Mouse (Mus musculus) forebrain, embryonic 11.5 days (tissue): ENCODE measurements around the gene Gm20716. TPM values are rescaled to one million over a fixed set of nuclear protein-coding genes. Genes with fewer than 3 reads are reported as not detected.

Experiments used
- ATAC-seq: fragments of 200-750 bp; cut with Nextera tagmentation; replicated peaks from 2 replicates; pipeline ENCODE4 v1.8.0; 2017; ENCODE audit warnings: moderate TSS enrichment; ENCODE audit not compliant: low FRiP score
- DNase-seq: peaks from one replicate; pipeline ENCODE4 v3.0.0-alpha.2; 2017; ENCODE audit warnings: low spot score
- H3K27ac ChIP-seq: fragments of 300-500 bp; sonication (generic); 2 replicates; pipeline ENCODE4 v1.5.1; 2014; ENCODE audit warnings: low read depth, low read length
- H3K27me3 ChIP-seq: fragments of 300-500 bp; sonication (generic); 2 replicates; pipeline ENCODE4 v1.6.1; 2014; ENCODE audit warnings: mild to moderate bottlenecking, low read length, mixed read lengths; ENCODE audit not compliant: control insufficient read depth, insufficient read depth
- H3K36me3 ChIP-seq: fragments of 300-500 bp; sonication (generic); 2 replicates; pipeline ENCODE4 v1.6.1; 2014; ENCODE audit warnings: mild to moderate bottlenecking, low read length, moderate library complexity, mixed read lengths; ENCODE audit not compliant: control insufficient read depth, insufficient read depth
- H3K4me1 ChIP-seq: fragments of 300-500 bp; sonication (generic); replicated peaks from 2 replicates; pipeline ENCODE4 v1.6.1; 2014; ENCODE audit warnings: low read length, mixed read lengths; ENCODE audit not compliant: control insufficient read depth, insufficient read depth
- H3K4me2 ChIP-seq: fragments of 300-500 bp; sonication (generic); 2 replicates; pipeline ENCODE4 v1.6.1; 2014; ENCODE audit warnings: low read depth, mild to moderate bottlenecking, low read length, moderate library complexity, mixed read lengths; ENCODE audit not compliant: severe bottlenecking
- H3K4me3 ChIP-seq: fragments of 300-500 bp; sonication (generic); 2 replicates; pipeline ENCODE4 v1.5.1; 2014; ENCODE audit warnings: low read depth, low read length
- H3K9ac ChIP-seq: fragments of 300-500 bp; sonication (generic); 2 replicates; pipeline ENCODE4 v1.6.1; 2014; ENCODE audit warnings: low read length
- H3K9me3 ChIP-seq: fragments of 300-500 bp; sonication (generic); 2 replicates; pipeline ENCODE4 v1.6.1; 2016; ENCODE audit warnings: low read length, mixed read lengths; ENCODE audit not compliant: control insufficient read depth
- WGBS: fragments of 180-500 bp; shearing (Covaris S2); extraction: QIAGEN DNeasy Blood & Tissue Kit; methylation state at CpG from one replicate; pipeline ENCODE4 v1.1.7; 2014; 5-methylcytosine and 5-hydroxymethylcytosine counted together
- polyA plus RNA-seq: library from polyadenylated mRNA; unstranded; fragments of >200 nt; fragmentation: Nextera tagmentation; extraction: Ambion mirVana; gene quantifications from 2 replicates; pipeline ENCODE4 v1.2.1, GENCODE M21; 2014

Gm20716 gene
- polyA plus RNA-seq, 1 experiment from 2014 or later = 30.3 TPM

DNA sequence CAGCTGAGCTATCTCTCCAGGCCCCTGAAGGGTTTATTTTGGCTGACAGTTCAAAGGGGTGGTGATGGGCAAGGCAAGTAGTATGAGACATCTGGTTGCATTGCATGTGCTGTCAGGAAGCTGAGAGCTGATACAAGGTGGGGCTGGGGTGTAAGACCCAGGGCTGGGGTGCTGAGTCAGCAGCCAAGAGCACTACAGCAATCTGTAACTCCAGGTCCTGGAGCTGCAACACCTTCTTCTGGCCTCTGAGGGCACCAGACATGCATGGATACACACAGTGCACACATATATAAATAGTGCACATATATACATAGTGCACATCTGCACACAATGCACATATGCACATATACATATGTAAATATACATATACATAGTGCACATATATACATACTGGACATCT lies 12.7 kb upstream of the Gm20716 start:
- Histone ChIP-seq H3K27ac (no peak overlapping the region), H3K4me3 (no peak overlapping the region), H3K27me3 (no peaks in the 10 kb centered on the region), H3K9me3 (no peaks in the 10 kb centered on the region), H3K36me3 (no peaks in the 10 kb centered on the region), H3K4me2 (no peak overlapping the region), H3K4me1 (no peaks in the 10 kb centered on the region), H3K9ac (no peak overlapping the region)
- DNase-seq = no peak
- no peak for ATAC-seq

DNA sequence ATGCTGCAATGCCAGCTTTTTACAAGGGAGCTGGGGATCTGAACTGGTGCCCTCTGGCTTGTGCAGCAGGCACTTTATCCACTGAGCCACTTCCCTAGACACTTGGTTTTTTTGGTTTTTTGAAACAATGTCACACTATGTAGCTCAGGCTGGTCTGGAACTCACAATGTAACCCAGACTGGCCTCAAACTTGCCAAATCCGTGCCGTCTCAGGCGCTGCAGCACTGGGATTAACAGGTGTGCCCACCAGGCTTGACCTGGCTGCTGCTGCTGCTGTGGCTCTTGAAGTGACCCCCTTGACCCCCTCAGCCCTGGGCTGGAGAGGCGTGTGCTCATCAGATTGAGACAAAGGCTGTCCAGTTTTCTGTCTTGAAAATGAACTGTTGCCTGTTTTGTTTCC lies 8.2 kb upstream of the Gm20716 start:
- Histone ChIP-seq H3K4me2 (no peak overlapping the region), H3K9ac (no peak overlapping the region), H3K4me1 (no peaks in the 10 kb centered on the region), H3K27ac (no peak overlapping the region), H3K36me3 (no peaks in the 10 kb centered on the region), H3K9me3 (no peaks in the 10 kb centered on the region), H3K27me3 (no peaks in the 10 kb centered on the region), H3K4me3 (no peak overlapping the region)
- DNase-seq (no peak), ATAC-seq (no peak)
- WGBS = 81% methylated on average over 4 of the region's 4 CpGs

DNA sequence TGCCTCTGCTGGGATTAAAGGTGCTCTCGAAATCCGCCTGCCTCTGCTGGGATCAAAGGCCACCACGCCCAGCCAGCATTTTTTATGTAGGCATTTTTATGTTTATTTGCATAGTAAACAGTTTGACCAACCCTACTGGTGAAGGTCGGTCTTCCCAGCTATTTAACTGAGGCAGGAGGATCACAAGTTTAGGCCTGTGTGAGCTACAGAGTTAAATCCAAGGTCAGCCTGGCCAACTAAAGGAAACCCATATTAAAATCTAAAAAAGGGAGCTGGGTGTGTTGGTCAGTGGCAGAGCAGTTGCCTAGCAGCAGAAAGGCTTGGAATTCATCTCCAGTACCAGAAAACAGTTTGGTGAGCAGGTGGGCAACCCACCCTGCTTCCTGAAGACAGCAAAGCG lies 3.1 kb upstream of the Gm20716 start:
- no peak for ATAC-seq
- Histone ChIP-seq H3K4me2 (no peak overlapping the region), H3K9me3 (no peaks in the 10 kb centered on the region), H3K36me3 (no peaks in the 10 kb centered on the region), H3K4me1 (peaks cover 13% of the 10 kb centered on the region), H3K27ac (no peak overlapping the region), H3K4me3 (no peak overlapping the region), H3K27me3 (no peaks in the 10 kb centered on the region), H3K9ac (no peak overlapping the region)
- 92% methylated on average over 5 of the region's 5 CpGs for whole genome bisulfite sequencing
- no peak for DNase-seq

DNA sequence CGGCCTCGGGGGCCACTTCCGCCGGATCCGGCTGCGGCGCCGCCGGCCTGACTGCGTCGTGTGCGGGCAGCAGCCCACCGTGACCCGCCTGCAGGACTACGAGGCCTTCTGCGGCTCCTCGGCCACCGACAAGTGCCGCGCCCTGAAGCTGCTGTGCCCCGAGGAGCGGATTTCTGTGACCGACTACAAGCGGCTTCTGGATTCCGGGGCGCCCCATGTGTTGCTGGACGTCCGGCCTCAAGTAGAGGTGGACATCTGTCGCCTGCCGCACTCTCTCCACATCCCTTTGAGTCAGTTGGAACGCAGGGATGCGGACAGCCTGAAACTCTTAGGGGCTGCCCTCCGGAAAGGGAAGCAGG lies 1.3 kb upstream of the Gm20716 start:
- Histone ChIP-seq H3K4me3 (peak overlapping the region; percentile 100), H3K4me2 (peak overlapping the region; percentile 97), H3K9me3 (no peaks in the 10 kb centered on the region), H3K9ac (peak overlapping the region; percentile 73), H3K27me3 (no peaks in the 10 kb centered on the region), H3K27ac (no peak overlapping the region), H3K36me3 (no peaks in the 10 kb centered on the region; the same call in 1 of the 2 replicates), H3K4me1 (peaks cover 13% of the 10 kb centered on the region)
- WGBS = 71% methylated on average over 33 of the region's 33 CpGs
- ATAC-seq = no peak
- DNase-seq = no peak

DNA sequence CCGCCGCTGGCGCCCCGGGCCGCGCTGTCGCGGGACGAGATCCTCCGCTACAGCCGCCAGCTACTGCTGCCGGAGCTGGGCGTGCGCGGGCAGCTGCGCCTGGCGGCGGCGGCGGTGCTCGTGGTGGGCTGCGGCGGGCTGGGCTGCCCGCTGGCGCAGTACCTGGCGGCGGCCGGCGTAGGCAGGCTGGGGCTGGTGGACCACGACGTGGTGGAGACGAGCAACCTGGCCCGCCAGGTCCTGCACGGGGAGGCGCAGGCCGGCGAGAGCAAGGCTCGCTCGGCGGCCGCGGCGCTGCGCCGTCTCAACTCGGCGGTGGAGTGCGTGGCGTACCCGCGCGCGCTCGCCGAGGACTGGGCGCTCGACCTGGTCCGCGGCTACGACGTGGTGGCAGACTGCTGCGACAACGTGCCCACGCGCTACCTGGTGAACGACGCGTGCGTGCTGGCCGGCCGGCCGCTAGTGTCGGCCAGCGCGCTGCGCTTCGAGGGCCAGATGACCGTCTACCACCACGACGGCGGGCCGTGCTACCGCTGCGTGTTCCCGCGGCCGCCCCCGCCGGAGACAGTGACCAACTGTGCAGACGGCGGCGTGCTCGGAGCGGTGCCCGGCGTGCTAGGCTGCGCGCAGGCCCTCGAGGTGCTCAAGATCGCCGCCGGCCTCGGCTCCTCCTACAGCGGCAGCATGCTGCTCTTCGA lies 758 bp upstream of the Gm20716 start:
- no peaks in the 10 kb centered on the region; the same call in 1 of the 2 replicates for H3K36me3 ChIP-seq

DNA sequence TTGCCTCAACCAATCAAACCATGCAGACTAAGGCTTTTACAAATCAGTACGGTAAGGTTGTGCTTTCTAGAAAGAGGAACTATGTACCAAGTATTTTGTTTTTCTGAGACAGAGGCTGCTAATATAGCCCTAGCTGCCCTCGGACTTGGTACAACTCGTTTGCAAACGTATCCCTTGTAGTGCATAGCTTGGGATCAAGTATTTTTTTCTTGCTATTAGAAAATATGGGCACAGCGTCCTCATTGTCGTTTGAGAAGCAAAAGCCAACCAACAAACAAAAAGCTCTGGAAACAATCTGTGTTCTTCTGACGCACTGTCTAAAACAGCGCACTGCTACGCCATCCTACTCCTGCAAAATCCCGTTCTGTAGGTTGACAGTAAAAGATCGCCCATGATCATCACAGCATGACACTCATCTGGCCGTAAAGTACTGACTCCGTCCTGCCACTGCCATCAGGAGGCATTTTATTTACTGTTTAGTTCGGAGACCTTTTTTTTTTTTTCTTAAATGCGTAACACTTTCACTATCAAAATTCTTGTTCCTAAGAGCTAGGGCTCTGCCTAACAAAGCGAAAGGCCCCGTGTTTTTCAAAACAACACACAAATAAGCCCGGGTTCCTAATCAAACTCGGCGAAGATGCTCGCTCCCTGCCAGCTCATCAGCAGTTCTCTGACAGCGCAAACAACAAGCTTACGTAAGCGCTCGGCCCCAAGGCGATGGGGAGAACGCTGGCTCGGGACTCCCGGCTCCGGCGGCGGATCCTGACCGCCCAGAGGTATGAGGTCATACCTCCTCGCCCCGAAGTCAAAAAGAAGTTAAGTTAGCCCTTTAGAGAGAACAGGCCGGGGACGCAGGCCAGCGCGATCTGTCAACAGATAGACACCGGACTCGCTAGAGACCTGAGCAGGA lies 793 bp downstream of the Gm20716 start:
- no peaks in the 10 kb centered on the region; the same call in 1 of the 2 replicates for H3K36me3 ChIP-seq
- no peaks in the 10 kb centered on the region for H3K27me3 ChIP-seq
- H3K4me1 ChIP-seq = peaks cover 13% of the 10 kb centered on the region
- H3K27ac ChIP-seq = no peak overlapping the region
- peak overlapping the region; percentile 97 for H3K4me2 ChIP-seq
- ATAC-seq (peak; percentile 35), DNase-seq (no peak)
- 22% methylated on average over 41 of the region's 41 CpGs for WGBS
- H3K4me3 ChIP-seq = peak overlapping the region; percentile 100
- H3K9me3 ChIP-seq = no peaks in the 10 kb centered on the region
- peak overlapping the region; percentile 73 for H3K9ac ChIP-seq

More for the DNA sequence above, 758 bp upstream of the Gm20716 start:
- no peaks in the 10 kb centered on the region for H3K27me3 ChIP-seq
- H3K27ac ChIP-seq = 0 out of 2 replicates have a peak overlapping the region, but pooled peaks have one; percentile 85
- ATAC-seq (peak; percentile 57), DNase-seq (peak; percentile 61)
- WGBS = 3% methylated on average over 75 of the region's 105 CpGs
- H3K9ac ChIP-seq = peak overlapping the region; percentile 73
- peaks cover 13% of the 10 kb centered on the region for H3K4me1 ChIP-seq
- H3K9me3 ChIP-seq = no peaks in the 10 kb centered on the region
- H3K4me3 ChIP-seq = peak overlapping the region; percentile 100
- H3K4me2 ChIP-seq = peak overlapping the region; percentile 97

DNA sequence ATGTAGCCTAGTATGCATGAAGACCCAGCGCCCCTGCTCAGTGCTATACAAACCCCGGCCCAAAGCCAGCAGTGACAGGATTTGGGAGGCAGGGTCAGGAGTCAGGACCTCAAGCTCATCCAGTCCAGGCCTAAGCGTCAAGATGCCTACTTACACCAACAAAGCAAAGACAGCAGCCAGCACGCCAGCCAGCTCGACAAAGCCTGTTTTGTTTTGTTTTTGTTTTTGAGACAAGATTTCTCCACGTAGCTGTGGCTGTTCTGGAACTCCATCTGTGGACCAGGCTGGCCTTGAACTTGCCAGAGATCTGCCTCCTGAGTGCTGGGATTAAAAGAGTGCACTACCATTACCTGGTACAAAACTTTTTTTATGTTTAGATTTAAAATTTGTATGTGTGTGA lies 6.8 kb downstream of the Gm20716 start:
- H3K36me3 ChIP-seq = no peaks in the 10 kb centered on the region; the same call in 1 of the 2 replicates
- DNase-seq = no peak

DNA sequence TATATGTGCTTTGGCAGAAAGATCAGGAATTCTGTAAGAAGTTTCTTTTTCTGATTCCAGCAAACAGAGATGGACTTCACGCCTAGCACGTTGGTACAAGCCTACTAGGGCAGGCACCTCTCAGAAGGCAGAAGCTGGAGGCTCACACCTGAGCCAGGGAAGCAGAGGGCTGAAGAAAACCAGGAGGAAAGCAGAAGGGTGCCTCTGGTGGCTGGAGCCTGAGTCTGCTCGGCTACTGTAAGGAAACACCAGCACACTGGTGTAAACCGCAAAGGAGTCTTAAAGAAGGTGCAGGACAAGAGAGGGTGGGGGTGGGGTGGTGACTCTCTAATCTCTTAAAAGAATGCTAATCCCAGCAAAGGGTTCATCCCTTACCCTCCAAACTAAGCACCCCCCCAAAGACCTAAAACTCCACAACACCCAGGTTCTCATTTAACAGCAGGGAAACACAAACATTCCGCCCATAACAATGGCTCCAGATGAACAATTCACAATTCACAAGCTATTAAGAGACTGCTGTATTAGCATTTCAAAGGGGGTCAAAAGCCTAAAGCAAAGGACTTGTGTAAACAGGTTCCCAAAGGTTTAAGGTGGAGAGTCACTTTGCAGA lies 16.3 kb downstream of the Gm20716 start:
- no peak for ATAC-seq
- Histone ChIP-seq H3K9ac (no peak overlapping the region), H3K9me3 (no peaks in the 10 kb centered on the region), H3K27ac (no peak overlapping the region), H3K36me3 (peaks cover 6% of the 10 kb centered on the region; the same call in 1 of the 2 replicates), H3K4me3 (no peak overlapping the region), H3K27me3 (no peaks in the 10 kb centered on the region), H3K4me2 (no peak overlapping the region), H3K4me1 (no peaks in the 10 kb centered on the region)
- 47% methylated on average over 5 of the region's 5 CpGs for WGBS
- DNase-seq = no peak

More for the DNA sequence above, 6.8 kb downstream of the Gm20716 start:
- H3K27ac ChIP-seq = no peak overlapping the region
- H3K4me1 ChIP-seq = no peaks in the 10 kb centered on the region
- WGBS = 89% methylated on average over 6 of the region's 6 CpGs
- no peak overlapping the region for H3K9ac ChIP-seq
- no peak overlapping the region for H3K4me3 ChIP-seq
- no peak overlapping the region for H3K4me2 ChIP-seq
- ATAC-seq = no peak
- no peaks in the 10 kb centered on the region for H3K27me3 ChIP-seq
- H3K9me3 ChIP-seq = no peaks in the 10 kb centered on the region
